Mouse (Mus musculus) right cerebral cortex, adult 18-20 months (tissue): ENCODE results near the gene Cryba4.

Experiments
- DNase-seq: peaks from one replicate; pipeline ENCODE4 v3.0.0; 2022; ENCODE audit warnings: mixed read lengths

Gene Cryba4

DNA sequence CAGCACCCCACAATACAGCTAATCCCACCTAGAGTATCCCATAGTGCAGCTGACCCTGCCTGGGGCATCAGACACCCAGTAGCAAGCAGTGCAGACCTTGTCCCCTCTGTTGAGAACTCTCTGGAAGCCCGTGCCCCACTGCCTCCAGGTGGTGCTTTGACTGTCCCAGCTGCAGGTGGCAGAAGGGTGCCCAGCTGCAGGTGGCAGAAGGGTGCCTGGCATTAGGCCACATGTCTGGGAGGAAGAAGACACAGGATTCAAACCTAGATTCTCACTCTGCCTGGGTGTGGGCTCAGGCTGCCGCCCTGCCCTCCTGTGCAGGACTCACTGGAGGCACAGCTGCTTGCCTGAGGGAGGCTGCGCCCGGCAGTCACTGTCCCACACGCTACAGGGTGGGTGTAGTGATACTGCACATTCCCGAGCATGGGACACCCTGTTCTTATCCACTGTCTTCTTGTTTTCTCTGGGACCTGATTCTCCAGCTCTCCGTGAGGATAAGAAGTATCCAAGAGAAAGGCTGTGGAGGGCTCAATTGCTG is 33.3 kb upstream of the Cryba4 start:
- DNase-seq = no peak

DNA sequence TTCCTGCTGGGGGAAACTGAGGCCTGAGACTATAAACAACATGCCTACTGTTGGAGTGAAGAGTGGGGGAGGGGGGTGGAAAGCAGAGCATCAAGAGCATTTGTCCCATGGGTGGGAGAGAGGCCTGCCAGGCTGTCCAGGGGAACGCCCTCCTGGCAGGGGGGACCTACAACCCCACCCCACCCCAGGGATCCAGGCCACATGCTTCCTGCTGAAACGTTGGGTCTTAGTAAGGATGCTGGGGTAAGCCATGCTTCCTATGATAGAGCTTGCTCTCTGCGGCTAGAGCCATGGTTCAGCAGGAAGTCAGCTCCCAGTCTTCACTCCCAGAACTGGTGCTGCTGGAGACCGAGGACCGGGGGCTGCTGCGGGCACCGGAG is 31.9 kb upstream of the Cryba4 start:
- no peak for DNase-seq

- no peak for DNase-seq
Observed at GRCm38 (mm10) chr5:112283543-112284202, 31.4 kb upstream of the Cryba4 start.

- DNase-seq = no peak
Observed at GRCm38 (mm10) chr5:112282780-112283482, 30.6 kb upstream of the Cryba4 start.

GRCm38 (mm10) chr5:112282123-112282779 is 29.9 kb upstream of the Cryba4 start:
- DNase-seq = no peak

DNA sequence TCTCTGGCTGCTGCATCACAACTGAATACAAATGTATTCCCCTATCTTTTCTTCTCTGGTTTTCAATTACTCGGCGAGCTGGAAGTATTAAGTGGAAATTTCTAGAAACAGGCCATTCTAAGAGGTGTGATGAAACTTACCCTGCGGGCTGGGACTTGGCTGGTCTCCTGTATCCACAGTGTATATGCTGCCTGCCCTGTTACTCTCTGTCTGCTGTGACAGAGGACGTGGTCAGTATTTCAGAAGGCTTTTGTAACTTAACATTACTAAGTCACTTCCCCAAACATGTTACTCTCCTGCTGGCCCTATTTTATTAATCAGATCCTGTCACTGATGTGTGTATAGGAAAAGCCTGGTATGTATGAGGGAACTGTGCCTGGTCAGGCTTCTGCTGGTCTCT is 29.4 kb upstream of the Cryba4 start:
- no peak for DNase-seq

- no peak for DNase-seq
Observed at GRCm38 (mm10) chr5:112280863-112281660, 28.7 kb upstream of the Cryba4 start.

DNA sequence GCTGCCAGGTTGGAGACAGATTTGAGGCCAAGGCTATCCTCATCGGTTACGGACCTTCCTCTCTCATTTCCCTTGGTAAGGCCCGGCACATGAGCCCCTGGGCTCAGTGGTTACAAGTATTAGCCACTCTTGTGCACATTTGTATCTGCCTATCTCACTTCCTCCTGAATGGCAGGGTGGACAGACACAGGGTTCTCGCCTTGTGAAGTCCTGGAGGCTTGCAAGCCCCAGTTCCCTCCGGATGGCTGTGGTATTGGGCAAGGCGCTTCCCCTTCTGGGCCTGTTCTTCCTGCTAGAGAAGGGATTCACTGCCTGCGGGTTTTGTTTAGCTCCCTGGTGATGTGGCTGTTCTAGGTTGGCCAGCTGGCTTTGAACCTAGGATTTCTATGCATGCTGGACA is 27.8 kb upstream of the Cryba4 start:
- DNase-seq = no peak

DNA sequence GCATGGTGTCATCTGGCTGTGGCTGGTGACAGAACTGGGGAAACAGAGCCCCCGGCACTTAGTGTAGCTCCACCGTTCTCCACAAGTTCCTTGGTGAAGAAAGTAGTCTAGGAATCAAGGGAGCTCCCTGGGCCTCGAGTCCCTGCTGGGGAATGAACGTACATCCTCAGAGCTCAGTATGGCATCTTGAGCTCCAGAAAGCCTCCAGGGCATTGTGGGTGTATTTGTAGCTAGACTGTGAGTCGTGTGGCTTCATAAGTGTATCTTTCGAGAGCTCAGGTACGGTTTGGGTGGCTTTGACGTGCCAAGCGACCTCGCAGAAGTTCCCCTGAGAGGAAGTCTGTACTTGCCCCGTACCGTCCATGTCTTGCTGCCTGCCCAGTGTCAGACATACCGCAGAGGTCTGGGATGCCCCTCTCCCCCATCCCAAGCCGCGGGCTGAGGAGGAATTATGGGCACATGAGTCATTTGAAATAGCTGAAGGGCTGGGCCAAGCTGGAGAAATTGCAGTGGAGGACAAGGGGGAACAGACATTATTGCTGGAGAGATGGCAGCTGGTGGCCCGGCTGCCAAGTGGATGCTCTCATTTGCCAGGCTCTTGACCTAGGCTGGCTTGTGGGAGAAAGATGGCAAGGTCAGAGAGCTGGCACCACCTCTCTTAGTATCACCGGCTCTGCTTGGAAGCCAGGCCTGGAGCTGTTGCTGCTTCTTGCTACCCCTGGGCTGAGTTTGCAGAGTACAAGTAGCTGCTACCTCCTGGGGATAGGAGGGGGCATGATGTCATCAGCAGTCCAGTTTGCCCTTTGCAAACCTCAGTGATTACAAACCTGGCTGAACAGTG is 27.1 kb upstream of the Cryba4 start:
- DNase-seq = no peak

- DNase-seq = no peak
Observed at GRCm38 (mm10) chr5:112277906-112278470, 25.7 kb upstream of the Cryba4 start.

- no peak for DNase-seq
Observed at GRCm38 (mm10) chr5:112276907-112277348, 24.6 kb upstream of the Cryba4 start.

DNA sequence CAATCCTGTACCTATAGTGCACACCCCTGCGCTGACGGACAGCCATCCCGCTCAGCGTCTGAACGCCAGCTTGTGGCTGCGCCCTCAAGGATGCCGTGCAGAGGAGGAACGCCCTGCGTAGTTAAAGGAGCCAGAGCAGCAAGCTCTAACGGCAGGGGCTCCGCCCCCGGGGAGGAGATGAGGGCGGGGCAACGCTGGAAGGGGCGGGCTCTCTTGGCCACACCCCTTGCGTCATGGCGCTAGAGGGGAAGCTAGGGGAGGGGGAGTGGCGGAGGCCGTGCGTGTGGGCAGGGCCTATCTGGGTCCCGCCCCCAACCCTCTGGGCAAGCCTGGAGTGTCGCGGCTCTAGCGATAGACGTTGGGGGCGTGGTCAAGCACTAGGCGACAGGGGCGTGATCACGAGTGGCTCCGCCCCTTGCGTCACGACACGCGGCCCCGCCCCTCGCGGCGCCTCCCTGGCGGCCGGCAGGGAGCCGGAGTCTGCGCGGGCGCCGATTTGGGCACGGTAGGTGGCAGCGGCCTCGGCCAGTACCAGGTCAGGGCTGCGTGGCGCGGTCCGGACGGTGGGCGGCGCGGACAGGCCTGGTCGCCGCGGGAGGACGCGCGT is 24.1 kb upstream of the Cryba4 start, which contains the start of gene Tpst2:
Tpst2 (plus strand) TSS at position 425 of the 607 bp plus-strand sequence.
- peak; percentile 100 for DNase-seq

DNA sequence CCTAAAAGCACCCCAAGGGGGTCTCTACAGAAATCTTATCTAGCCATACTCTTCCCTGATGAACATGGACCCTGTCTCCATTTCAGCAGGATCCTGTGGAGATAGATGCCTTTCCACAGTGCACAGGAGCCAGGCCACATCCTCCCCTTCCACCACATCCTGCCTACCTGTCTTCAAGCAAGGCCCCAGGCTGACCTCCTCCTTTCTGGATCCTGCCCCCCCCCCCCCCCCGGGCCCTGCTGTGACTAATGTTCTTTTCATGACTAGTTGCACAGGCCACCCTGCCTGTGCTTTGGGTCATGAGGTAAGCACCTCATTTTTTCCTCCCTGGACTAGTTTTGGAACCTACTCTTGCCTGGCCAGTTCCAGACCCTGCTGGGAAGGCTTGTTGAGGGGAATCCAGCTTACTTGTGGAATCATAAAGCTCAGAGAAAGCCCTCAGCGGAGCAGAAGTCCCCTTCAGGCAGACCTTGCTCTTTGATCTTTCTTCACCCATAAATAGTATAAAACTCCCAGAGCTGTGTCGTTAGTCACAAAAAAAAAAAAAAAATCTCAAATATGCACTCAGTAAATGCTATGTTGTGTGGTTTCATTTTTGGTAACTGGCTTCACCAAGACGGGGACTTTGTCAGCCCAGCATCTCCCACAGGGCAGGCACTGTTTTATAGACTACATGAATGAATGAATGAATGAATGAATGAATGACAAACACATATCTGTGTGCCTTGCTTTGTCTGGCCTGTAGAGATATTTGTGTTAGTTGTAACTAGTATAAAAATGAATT is 22.9 kb upstream of the Cryba4 start:
- DNase-seq = no peak

- DNase-seq = no peak
Observed at GRCm38 (mm10) chr5:112273746-112274463, 21.6 kb upstream of the Cryba4 start.

- no peak for DNase-seq
Observed at GRCm38 (mm10) chr5:112272934-112273333, 20.6 kb upstream of the Cryba4 start.

DNA sequence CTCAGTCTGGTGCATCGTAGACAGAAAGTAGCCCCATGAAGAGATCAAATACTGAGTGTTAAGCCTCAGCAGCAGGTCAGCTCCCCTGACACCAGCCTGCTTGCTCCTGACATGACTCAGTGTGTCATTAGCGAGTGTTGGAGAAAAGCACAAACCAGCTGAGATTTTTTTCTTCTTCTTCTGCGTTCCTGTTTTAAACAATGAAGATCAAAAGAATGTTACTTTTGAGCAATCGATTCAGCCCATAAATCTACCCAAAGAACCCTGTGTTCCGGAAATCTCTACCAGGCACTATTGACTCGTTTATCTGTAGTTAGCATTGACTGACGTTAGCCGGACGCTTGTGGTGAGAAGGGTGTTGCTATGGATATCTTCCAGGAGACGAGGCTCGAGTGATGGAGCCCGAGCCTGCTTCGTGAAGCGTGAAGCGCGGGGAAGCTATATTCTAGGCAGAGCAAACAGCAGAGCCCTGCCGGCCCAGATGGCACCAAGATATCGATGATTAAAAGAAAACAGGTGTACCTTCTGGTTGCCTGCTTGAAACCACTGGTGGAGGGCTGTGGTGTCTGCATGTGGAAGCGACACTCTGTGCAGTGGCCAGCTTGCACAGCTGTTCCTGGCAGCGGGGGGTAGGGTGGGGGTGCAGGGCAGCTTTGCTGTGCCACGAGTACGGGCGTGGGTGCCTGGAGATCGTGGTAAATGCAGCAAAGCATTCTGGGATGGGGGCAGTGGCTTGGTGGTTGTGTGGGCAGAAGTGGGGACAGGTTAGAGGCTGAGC is 18.6 kb upstream of the Cryba4 start:
- peak; percentile 48 for DNase-seq

DNA sequence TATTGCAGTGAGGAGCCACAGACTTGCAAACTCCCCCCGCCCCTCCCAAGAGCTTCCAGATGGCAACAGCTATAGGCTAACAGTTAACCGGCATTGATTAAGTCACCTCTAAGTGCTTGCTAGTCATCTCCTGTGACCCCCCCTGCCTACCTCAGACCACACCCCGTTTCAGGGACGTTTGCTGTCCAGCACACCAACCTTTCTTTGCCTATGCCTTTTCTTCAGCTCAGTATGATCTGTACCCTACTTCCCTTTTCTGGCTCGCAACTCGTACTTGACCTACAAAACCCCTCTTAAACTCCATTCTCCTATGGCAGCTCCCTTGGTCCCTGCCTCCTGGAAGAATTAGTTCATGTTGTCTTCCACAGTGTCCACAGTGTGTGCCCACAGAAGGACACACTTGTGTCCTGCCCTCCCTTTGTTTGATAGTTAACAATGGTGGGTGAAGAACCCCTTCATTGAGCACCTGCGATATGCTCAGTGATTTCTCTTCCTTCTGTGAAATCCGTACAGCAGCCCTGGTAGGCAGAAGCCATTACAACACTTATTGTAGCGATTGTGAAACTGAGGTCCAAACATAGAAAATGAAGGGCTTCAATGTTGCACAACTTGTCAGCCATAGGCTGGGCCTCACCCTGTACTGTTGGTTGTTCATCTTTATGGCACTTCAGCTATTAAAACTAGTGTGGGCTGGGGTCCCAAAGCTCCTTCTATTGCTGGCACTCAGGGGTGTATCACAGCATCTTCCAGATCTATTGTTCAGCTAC is 13.9 kb upstream of the Cryba4 start:
- DNase-seq = no peak

DNA sequence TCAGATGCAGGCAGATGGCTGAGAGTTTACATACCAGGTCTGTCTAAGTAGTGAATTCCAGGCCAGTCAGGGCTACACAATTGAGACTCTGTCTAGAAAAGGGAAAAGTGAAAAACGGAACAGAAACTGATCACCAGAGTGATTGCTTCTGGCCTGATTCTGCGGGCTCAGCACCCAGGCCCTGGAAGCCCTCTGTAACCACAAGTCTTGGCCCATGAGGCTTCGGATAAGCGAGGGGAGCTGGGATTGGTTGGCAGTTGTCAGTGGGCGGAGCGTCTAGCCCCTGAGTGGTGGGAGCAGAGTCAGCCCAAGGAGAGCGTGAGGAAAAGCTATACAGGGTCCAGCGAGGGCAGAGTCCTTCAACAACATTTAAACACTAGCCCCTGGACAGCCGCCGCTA is 13.2 kb upstream of the Cryba4 start:
- no peak for DNase-seq
